Mouse (Mus musculus) embryonic stem cell, embryonic (primary cell): ENCODE measurements around the gene Tex13c1.

Experiments
- CTCF ChIA-PET, 4 experiments: fragments of 300-600 bp in 2 of 4; fragments of 350-600 bp in 2 of 4; sonication (Branson Sonifier 250); formaldehyde crosslinking; loops; one replicate each; lab custom pipeline; 2022; ENCODE audit warnings: inconsistent platforms in 2 of 4; lab: Charles Lee
- POLR2A ChIA-PET, 4 experiments: fragments of 300-600 bp in 2 of 4; fragments of 350-600 bp in 2 of 4; sonication (Branson Sonifier 250); formaldehyde crosslinking; loops; one replicate each; lab custom pipeline; 2022; ENCODE audit warnings: antibody characterized with exemption in 4 of 4, inconsistent platforms in 1 of 4; lab: Charles Lee

The Tex13c1 gene

DNA sequence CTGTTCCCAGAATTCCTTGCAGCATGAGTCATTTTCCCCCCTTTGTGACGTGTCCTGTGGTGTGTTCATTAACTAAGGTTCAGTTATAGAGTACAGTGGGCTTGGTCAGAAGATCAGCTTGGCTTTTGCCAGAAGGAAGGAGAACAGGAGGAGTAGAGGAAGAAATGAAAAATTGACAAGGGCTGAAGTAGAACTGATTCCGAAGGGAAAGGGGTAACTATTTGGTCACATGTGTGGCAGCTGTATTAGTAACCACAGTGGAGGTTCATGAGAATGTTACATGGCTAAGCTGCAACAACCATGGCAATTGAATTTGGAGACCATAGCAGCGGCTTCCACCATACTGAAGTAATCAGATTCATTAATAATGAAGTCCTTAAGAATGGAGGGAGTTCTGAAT lies at the start of gene Tex13c1:
Gene Tex13c1, plus strand, starts transcription at position 301 of the 400 bp plus-strand sequence.
- POLR2A ChIA-PET: no interaction called here
- CTCF ChIA-PET: no interaction called here
